Mouse (Mus musculus) mesoderm, embryonic 11.5 days (tissue): ENCODE results near the gene Slc16a13.

ENCODE experiments used
- DNase-seq: peaks from one replicate; pipeline ENCODE4 v3.0.0-alpha.2; 2012; ENCODE audit warnings: low read depth, low spot score

Gene Slc16a13

GRCm38 (mm10) chr11:70232546-70232945 lies 11.7 kb upstream of the Slc16a13 start:
- DNase-seq = peak; percentile 68

GRCm38 (mm10) chr11:70230239-70230727 lies 9.4 kb upstream of the Slc16a13 start:
- peak; percentile 88 for DNase-seq

GRCm38 (mm10) chr11:70229260-70230010 lies 8.6 kb upstream of the Slc16a13 start, which contains the start of gene Bcl6b:
Gene Bcl6b (minus strand): TSS chr11:70229798.
- no peak for DNase-seq

GRCm38 (mm10) chr11:70228828-70229227 lies 8.0 kb upstream of the Slc16a13 start:
- DNase-seq = peak; percentile 87

- no peak for DNase-seq
These were observed 6.9 kb upstream of the Slc16a13 start for GRCm38 (mm10) chr11:70227661-70228245.

- DNase-seq = no peak
These were observed 6.3 kb upstream of the Slc16a13 start for GRCm38 (mm10) chr11:70227126-70227525.

- no peak for DNase-seq
These were observed 5.7 kb upstream of the Slc16a13 start for GRCm38 (mm10) chr11:70226602-70226890.

GRCm38 (mm10) chr11:70225798-70226601 lies 5.1 kb upstream of the Slc16a13 start:
- no peak for DNase-seq

- no peak for DNase-seq
These were observed 2.9 kb upstream of the Slc16a13 start for GRCm38 (mm10) chr11:70223724-70224123.

GRCm38 (mm10) chr11:70221603-70222500 lies 988 bp upstream of the Slc16a13 start:
- DNase-seq = no peak

- no peak for DNase-seq
These were observed 541 bp downstream of the Slc16a13 start for GRCm38 (mm10) chr11:70220323-70220722.

- no peak for DNase-seq
These were observed 991 bp downstream of the Slc16a13 start for GRCm38 (mm10) chr11:70219873-70220272.

GRCm38 (mm10) chr11:70218741-70219470 lies 2.0 kb downstream of the Slc16a13 start:
- DNase-seq = no peak

GRCm38 (mm10) chr11:70218039-70218438 lies 2.8 kb downstream of the Slc16a13 start:
- no peak for DNase-seq

GRCm38 (mm10) chr11:70216103-70216502 lies 4.8 kb downstream of the Slc16a13 start:
- DNase-seq = no peak

GRCm38 (mm10) chr11:70215301-70215700 lies 5.6 kb downstream of the Slc16a13 start:
- no peak for DNase-seq

GRCm38 (mm10) chr11:70214856-70215209 lies 6.0 kb downstream of the Slc16a13 start:
- DNase-seq = no peak

- no peak for DNase-seq
These were observed 6.5 kb downstream of the Slc16a13 start for GRCm38 (mm10) chr11:70214191-70214855.

- no peak for DNase-seq
These were observed 7.1 kb downstream of the Slc16a13 start for GRCm38 (mm10) chr11:70213736-70214135.

- peak; percentile 57 for DNase-seq
These were observed 8.0 kb downstream of the Slc16a13 start for GRCm38 (mm10) chr11:70212896-70213295.
